Mouse (Mus musculus) olfactory bulb, adult 2 months (tissue): ENCODE results near the gene Elk3.

Source experiments
- CTCF ChIP-seq: fragments of 200-500 bp; IDR thresholded peaks from 2 replicates; pipeline ENCODE4 v1.5.1; 2012; ENCODE audit warnings: low read depth, mild to moderate bottlenecking, low read length, moderate library complexity; ENCODE audit not compliant: insufficient read depth
- POLR2A ChIP-seq: fragments of 200-500 bp; IDR thresholded peaks from 2 replicates; pipeline ENCODE4 v1.6.1; 2012; ENCODE audit warnings: mild to moderate bottlenecking, low read depth, low read length, moderate library complexity; ENCODE audit not compliant: insufficient read depth

DNA sequence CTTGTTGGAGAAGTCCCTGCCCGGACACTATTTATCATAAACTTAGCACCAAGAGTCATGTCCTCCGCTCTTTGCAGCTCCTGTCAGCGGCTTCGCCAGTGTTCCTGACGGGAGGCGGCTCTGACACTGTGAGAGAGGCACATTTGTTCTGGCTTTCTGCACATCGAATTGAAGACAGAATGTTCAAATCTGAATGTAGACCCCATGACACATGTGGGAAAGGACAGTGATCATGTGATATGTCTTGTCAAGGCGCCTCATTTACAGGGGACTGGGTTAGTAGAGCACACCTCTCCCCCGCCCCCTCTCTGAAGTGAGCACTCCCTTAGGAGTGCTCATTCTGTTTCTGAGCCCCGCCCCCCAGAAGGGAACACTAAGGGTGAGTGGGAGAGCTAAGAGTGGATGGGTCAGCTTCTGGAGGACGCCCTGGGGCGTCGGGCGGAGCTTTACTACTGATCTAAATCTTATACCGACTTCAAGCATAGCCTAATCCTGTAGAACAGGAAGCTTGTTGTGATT, 48.9 kb downstream of the Elk3 start:
- no peak for TF ChIP-seq CTCF
- no peak for TF ChIP-seq POLR2A
